Mouse (Mus musculus) spleen, adult 18-20 months (tissue): ENCODE data around the gene Capn9.
A peak's percentile ranks its signal among the peaks of the same experiment; 100 is the strongest.

Experiments
- DNase-seq, 2 experiments: peaks; one replicate each; pipeline ENCODE4 v3.0.0; 2022; ENCODE audit warnings: mixed read lengths in 2 of 2

Gene Capn9

GRCm38 (mm10) chr8:124573552-124574340 lies 2.2 kb upstream of the Capn9 start:
- DNase-seq = peak; percentile 51 to 82

GRCm38 (mm10) chr8:124576751-124577150 lies 840 bp downstream of the Capn9 start:
- no peak for DNase-seq

- DNase-seq = no peak
Observed at GRCm38 (mm10) chr8:124585718-124586425, 10.0 kb downstream of the Capn9 start.

GRCm38 (mm10) chr8:124586556-124586955 lies 10.6 kb downstream of the Capn9 start:
- DNase-seq = no peak

- no peak for DNase-seq
Observed at GRCm38 (mm10) chr8:124589393-124589792, 13.5 kb downstream of the Capn9 start.

GRCm38 (mm10) chr8:124604066-124604465 lies 28.2 kb downstream of the Capn9 start:
- DNase-seq = no peak

GRCm38 (mm10) chr8:124608239-124608971 lies 32.5 kb downstream of the Capn9 start:
- no peak for DNase-seq

GRCm38 (mm10) chr8:124608972-124609353 lies 33.1 kb downstream of the Capn9 start:
- no peak for DNase-seq

- DNase-seq = no peak
Observed at GRCm38 (mm10) chr8:124614325-124614724, 38.4 kb downstream of the Capn9 start.

- peak; percentile 29 to 60 for DNase-seq
Observed at GRCm38 (mm10) chr8:124617266-124617869, 41.5 kb downstream of the Capn9 start.

GRCm38 (mm10) chr8:124618252-124618651 lies 42.3 kb downstream of the Capn9 start:
- DNase-seq = no peak

- no peak for DNase-seq
Observed at GRCm38 (mm10) chr8:124621255-124621654, 45.3 kb downstream of the Capn9 start.

- DNase-seq = no peak
Observed at GRCm38 (mm10) chr8:124626251-124626650, 50.3 kb downstream of the Capn9 start.

GRCm38 (mm10) chr8:124630489-124630888 lies 54.6 kb downstream of the Capn9 start:
- DNase-seq = no peak

GRCm38 (mm10) chr8:124630891-124631290 lies 55.0 kb downstream of the Capn9 start:
- no peak for DNase-seq

- DNase-seq = no peak
Observed at GRCm38 (mm10) chr8:124631966-124632365, 56.1 kb downstream of the Capn9 start.

GRCm38 (mm10) chr8:124633001-124633703 lies 57.2 kb downstream of the Capn9 start:
- peak; percentile 11 to 14 for DNase-seq

GRCm38 (mm10) chr8:124634411-124635246 lies 58.7 kb downstream of the Capn9 start:
- no peak for DNase-seq

GRCm38 (mm10) chr8:124635247-124635502 lies 59.3 kb downstream of the Capn9 start:
- no peak for DNase-seq

GRCm38 (mm10) chr8:124641599-124641998 lies 65.7 kb downstream of the Capn9 start:
- no peak for DNase-seq

GRCm38 (mm10) chr8:124643540-124644339 lies 67.8 kb downstream of the Capn9 start:
- no peak for DNase-seq
